Mouse (Mus musculus) T-cell, adult 66 days (primary cell): Measurements from ENCODE around the gene Dcn. TPM values are rescaled to one million over a fixed set of nuclear protein-coding genes. Genes with fewer than 3 reads are reported as not detected.

Experiments used
- total RNA-seq, 2 experiments: library from RNA; stranded (reverse); gene quantifications; 3 replicates in 1 of 2; 4 replicates in 1 of 2; pipeline ENCODE4 v1.2.4; 2023

Gene Dcn
- total RNA-seq = under 1 TPM; 0.32 to 0.33 TPM

DNA sequence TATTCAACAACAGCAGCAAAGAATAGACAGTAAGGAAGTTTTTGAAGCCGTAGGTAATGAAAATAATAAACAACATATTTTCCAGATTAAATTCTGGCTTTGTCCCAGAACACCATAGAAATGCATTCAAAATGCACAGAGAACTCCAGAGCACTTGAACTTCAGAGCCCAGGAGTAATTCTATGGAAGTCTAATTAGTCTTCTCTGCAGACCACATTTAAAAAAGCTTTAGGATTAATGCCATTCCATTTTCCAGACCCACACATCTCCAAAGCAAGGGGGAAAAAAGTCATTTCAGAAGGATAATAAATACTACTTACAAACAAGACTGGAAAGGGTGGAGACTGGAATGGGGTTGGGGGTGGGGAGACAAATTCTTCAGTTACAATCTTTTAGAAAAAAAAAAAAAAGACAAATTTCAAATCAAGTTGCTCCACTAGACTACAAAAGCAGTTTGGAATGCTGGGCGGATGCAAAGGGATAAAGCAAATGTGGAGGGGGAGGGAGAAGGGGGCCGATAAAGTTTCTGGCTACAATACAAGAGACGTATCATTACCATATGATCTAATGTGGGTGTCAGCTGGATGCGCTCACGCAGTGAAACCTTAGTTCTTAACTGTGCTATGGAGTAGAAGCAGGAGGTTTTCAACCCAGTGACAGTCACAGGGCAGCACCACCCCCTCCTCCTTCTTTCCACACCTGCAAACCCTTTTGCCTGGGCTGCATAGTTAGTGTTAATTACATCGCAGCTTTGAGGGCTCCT lies at the start of gene Dcn:
Dcn (plus strand) TSS at position 606 of the 763 bp plus-strand sequence.

GRCm38 (mm10) chr10:97564957-97565856 lies 85.8 kb downstream of the Dcn start, which contains the start of gene Lum:
Gene Lum (plus strand): TSS chr10:97565128.

Other genes starting within 250 kb of the Dcn start
- not detected for gene Lum, start 85.5 kb downstream of the Dcn start, total RNA-seq
- not detected for gene Kera, start 127.3 kb downstream of the Dcn start, total RNA-seq
- gene Epyc, start 164.5 kb downstream of the Dcn start, total RNA-seq = not detected
- not detected for gene Ccer1, start 213.4 kb downstream of the Dcn start, total RNA-seq
- not detected for gene C030005K15Rik, start 247.1 kb downstream of the Dcn start, total RNA-seq